Mouse (Mus musculus) lung, postnatal 0 days (tissue): ENCODE results near the gene S100z.

Source experiments
- CTCF ChIP-seq: IDR thresholded peaks from 2 replicates; pipeline ENCODE4 v1.5.1; 2016; ENCODE audit warnings: antibody characterized with exemption, mild to moderate bottlenecking
- EP300 ChIP-seq: IDR thresholded peaks from 2 replicates; pipeline ENCODE4 v1.6.1; 2016; ENCODE audit warnings: antibody characterized with exemption, mild to moderate bottlenecking, control low read depth

DNA sequence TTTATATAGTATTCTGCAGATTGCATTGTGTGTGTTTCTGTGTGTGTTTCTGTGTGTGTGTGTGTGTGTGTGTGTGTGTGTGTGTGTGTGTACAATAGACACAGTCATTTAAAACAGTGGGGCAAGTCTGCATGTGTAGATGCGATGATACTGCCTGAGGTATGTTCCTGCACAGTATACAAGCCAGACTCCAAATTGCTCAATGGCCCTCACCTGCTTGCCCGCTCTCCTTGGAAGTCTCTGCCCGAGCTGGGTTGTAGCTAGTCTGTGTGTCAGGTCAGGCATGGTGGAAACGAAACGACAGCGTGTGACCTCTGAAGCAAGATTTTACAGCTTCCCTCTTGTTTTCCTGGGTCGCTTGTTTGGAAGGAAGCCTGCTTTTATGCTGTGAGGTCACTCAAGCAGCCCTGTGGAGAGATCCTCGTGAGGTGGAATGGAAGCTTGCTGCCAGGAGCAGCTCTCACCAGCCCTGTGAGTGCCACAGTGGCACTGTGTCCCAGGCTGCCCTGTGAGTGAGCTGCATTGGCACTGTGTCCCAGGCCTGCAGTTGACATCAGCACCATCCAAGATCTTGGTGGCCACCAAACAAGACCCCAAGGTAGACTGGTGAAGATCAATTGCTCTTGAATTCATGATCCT, 24.9 kb upstream of the S100z start:
- TF ChIP-seq CTCF (no peak), EP300 (no peak)
